Mouse (Mus musculus) ES-Bruce4 (cell line): Measurements from ENCODE around the gene Tnfrsf25. TPM values are rescaled to one million over a fixed set of nuclear protein-coding genes. Genes with fewer than 3 reads are reported as not detected.

Source experiments
- H3K27ac ChIP-seq: 2 replicates; pipeline ENCODE4 v1.5.1; 2012; ENCODE audit warnings: low read length, inconsistent platforms; ENCODE audit not compliant: insufficient read depth
- H3K27me3 ChIP-seq: 2 replicates; pipeline ENCODE4 v1.6.1; 2012; ENCODE audit warnings: mild to moderate bottlenecking, low read length, inconsistent platforms; ENCODE audit not compliant: control insufficient read depth, poor library complexity, insufficient read depth, severe bottlenecking
- H3K36me3 ChIP-seq: 2 replicates; pipeline ENCODE4 v1.6.1; 2012; ENCODE audit warnings: inconsistent platforms, mild to moderate bottlenecking, low read length, moderate library complexity; ENCODE audit not compliant: control insufficient read depth, poor library complexity, insufficient read depth, severe bottlenecking
- H3K4me1 ChIP-seq: one replicate; pipeline ENCODE4 v1.8.1; 2011; ENCODE audit warnings: low read length; ENCODE audit not compliant: control insufficient read depth, insufficient read depth
- H3K4me3 ChIP-seq: 2 replicates; pipeline ENCODE4 v1.5.1; 2011; ENCODE audit warnings: low read depth, mild to moderate bottlenecking, low read length
- H3K9ac ChIP-seq: 2 replicates; pipeline ENCODE4 v1.6.1; 2012; ENCODE audit warnings: low read depth, mild to moderate bottlenecking, inconsistent platforms; ENCODE audit not compliant: poor library complexity, severe bottlenecking
- H3K9me3 ChIP-seq: replicated peaks from 2 replicates; pipeline ENCODE4 v1.6.1; 2012; ENCODE audit warnings: mild to moderate bottlenecking, low read length, inconsistent platforms; ENCODE audit not compliant: control insufficient read depth, poor library complexity, insufficient read depth, severe bottlenecking
- CTCF ChIP-seq: IDR thresholded peaks from one replicate; pipeline ENCODE4 v1.8.1; 2011; ENCODE audit warnings: low read depth, low read length
- EP300 ChIP-seq: IDR thresholded peaks from 2 replicates; pipeline ENCODE4 v1.6.1; 2011; ENCODE audit warnings: low read depth, low read length; ENCODE audit not compliant: insufficient read depth
- POLR2A ChIP-seq: IDR thresholded peaks from one replicate; pipeline ENCODE4 v1.8.1; 2011; ENCODE audit warnings: low read length; ENCODE audit not compliant: insufficient read depth
- polyA plus RNA-seq: library from polyadenylated mRNA; stranded (reverse); fragments of >200 nt; gene quantifications from 2 replicates; pipeline ENCODE4 v1.2.4, GENCODE M21; 2011; ENCODE audit warnings: low read depth; ENCODE audit not compliant: missing spikeins, insufficient read depth, insufficient read length

Tnfrsf25 gene
- polyA plus RNA-seq, 1 experiment, result 2.0 TPM

GRCm38 (mm10) chr4:152106746-152107145, 9.0 kb upstream of the Tnfrsf25 start:
- H3K9ac ChIP-seq, result no peak overlapping the region
- H3K36me3 ChIP-seq, result peaks cover 18% of the 10 kb centered on the region
- H3K27ac ChIP-seq, result 0 out of 2 replicates have a peak overlapping the region, but pooled peaks have one; percentile 3
- H3K4me1 ChIP-seq, result peaks cover 6% of the 10 kb centered on the region
- peak; percentile 53 for TF ChIP-seq CTCF
- no peak for TF ChIP-seq POLR2A
- no peaks in the 10 kb centered on the region for H3K27me3 ChIP-seq
- H3K9me3 ChIP-seq, result no peaks in the 10 kb centered on the region
- no peak overlapping the region for H3K4me3 ChIP-seq

GRCm38 (mm10) chr4:152107493-152107892, 8.2 kb upstream of the Tnfrsf25 start:
- H3K27me3 ChIP-seq, result no peaks in the 10 kb centered on the region
- peaks cover 15% of the 10 kb centered on the region for H3K36me3 ChIP-seq

GRCm38 (mm10) chr4:152107971-152108509, 7.7 kb upstream of the Tnfrsf25 start:
- Histone ChIP-seq H3K27me3 (no peaks in the 10 kb centered on the region), H3K36me3 (peaks cover 15% of the 10 kb centered on the region), H3K9ac (no peak overlapping the region), H3K9me3 (no peaks in the 10 kb centered on the region), H3K4me3 (peak overlapping the region; percentile 59), H3K27ac (no peak overlapping the region), H3K4me1 (peaks cover 6% of the 10 kb centered on the region)
- TF ChIP-seq CTCF, result no peak
- TF ChIP-seq POLR2A, result no peak
- TF ChIP-seq EP300, result no peak

More at GRCm38 (mm10) chr4:152107493-152107892, 8.2 kb upstream of the Tnfrsf25 start:
- no peak overlapping the region for H3K9ac ChIP-seq
- H3K9me3 ChIP-seq, result no peaks in the 10 kb centered on the region
- H3K4me3 ChIP-seq, result peak overlapping the region; percentile 59
- TF ChIP-seq EP300 (0 out of 2 replicates have a peak, but pooled peaks have one; percentile 14), CTCF (no peak)
- peaks cover 6% of the 10 kb centered on the region for H3K4me1 ChIP-seq
- H3K27ac ChIP-seq, result no peak overlapping the region

GRCm38 (mm10) chr4:152108673-152109072, 7.1 kb upstream of the Tnfrsf25 start:
- Histone ChIP-seq H3K9ac (no peak overlapping the region), H3K9me3 (no peaks in the 10 kb centered on the region), H3K4me1 (peaks cover 6% of the 10 kb centered on the region), H3K27ac (no peak overlapping the region), H3K36me3 (peaks cover 15% of the 10 kb centered on the region), H3K27me3 (no peaks in the 10 kb centered on the region), H3K4me3 (no peak overlapping the region)
- TF ChIP-seq CTCF (no peak), POLR2A (no peak), EP300 (no peak)

GRCm38 (mm10) chr4:152109509-152109908, 6.2 kb upstream of the Tnfrsf25 start:
- Histone ChIP-seq H3K4me1 (peaks cover 6% of the 10 kb centered on the region), H3K36me3 (peaks cover 15% of the 10 kb centered on the region), H3K27ac (no peak overlapping the region), H3K9ac (no peak overlapping the region), H3K27me3 (no peaks in the 10 kb centered on the region), H3K4me3 (no peak overlapping the region), H3K9me3 (no peaks in the 10 kb centered on the region)
- TF ChIP-seq POLR2A (no peak), CTCF (no peak), EP300 (no peak)

- Histone ChIP-seq H3K4me1 (peaks cover 6% of the 10 kb centered on the region), H3K9me3 (no peaks in the 10 kb centered on the region), H3K27me3 (no peaks in the 10 kb centered on the region), H3K4me3 (no peak overlapping the region), H3K36me3 (peaks cover 15% of the 10 kb centered on the region), H3K27ac (no peak overlapping the region), H3K9ac (no peak overlapping the region)
- TF ChIP-seq POLR2A (no peak), EP300 (no peak), CTCF (no peak)
Observed at GRCm38 (mm10) chr4:152110689-152111088, 5.0 kb upstream of the Tnfrsf25 start.
